Mouse (Mus musculus): ENCODE measurements around the gene Iqcm.

- no peak for TF ChIP-seq CTCF (IDR thresholded peaks at IDR 0.05; ENCODE audit: extremely low read depth, insufficient read depth, insufficient read length, insufficient replicate concordance)
- no peak for TF ChIP-seq POLR2A (IDR thresholded peaks at IDR 0.05; ENCODE audit: low read depth, low read length)
Measured at GRCm38 (mm10) chr8:75956016-75956415, 507.5 kb downstream of the Iqcm start.

Measured in spleen, adult 2 months (tissue).